Comparison of ENCODE assay signal across 17 mouse cellular contexts in the genomic region with DNA sequence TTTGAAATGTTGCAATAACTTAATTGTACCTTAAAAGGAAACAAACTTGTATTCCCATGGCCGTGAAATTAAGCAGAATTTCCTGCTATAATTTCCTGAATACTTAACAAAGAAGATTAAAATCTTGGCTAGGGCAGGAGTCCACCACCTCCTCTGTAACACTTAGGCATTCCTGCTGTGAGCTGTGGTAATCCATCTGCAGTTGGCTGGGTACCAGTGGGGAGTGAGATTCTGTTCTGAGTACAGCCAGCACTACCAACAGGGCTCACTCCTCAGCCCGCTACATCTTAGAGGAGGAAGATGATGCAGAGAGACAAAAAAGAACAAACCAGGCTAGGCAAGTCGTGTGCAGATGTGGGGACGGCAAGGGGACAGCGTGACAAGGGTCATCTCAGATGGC. TPM values are rescaled to one million over a fixed set of nuclear protein-coding genes. Genes with fewer than 3 reads are reported as not detected.
DNase-seq lines count a peak whose midpoint lies in the region; ATAC-seq and TF ChIP-seq lines count a peak whose summit lies in the region.
"Had no signal": no experiment of that assay in that cellular context is flagged by ENCODE, and none has a peak within 500 bp of the region (broad histone marks: within the 10 kb centered on the region; RNA-seq: fewer than 3 reads in every experiment).

No protein-coding gene starts in this region.

- no peak overlapping the region for H3K4me3 ChIP-seq in left cerebral cortex, adult 2 months
- H3K4me3 ChIP-seq: forebrain, embryonic 15.5 days; heart, adult 2 months; intestine, embryonic 15.5 days; limb, embryonic 15.5 days; megakaryocyte, embryonic 14.5 days had no signal

- peak; percentile 35 to 67 for DNase-seq in frontal cortex, adult 2 months (ENCODE audit: extremely low spot score in 1 of 2, low spot score in 1 of 2)
- DNase-seq in frontal cortex, postnatal 25 days (ENCODE audit: low spot score in 2 of 2): no peak
- peak; percentile 44 to 47 for DNase-seq in left cerebral cortex, adult 18-20 months (ENCODE audit: low spot score in 2 of 2)
- no peak for DNase-seq in left cerebral cortex, adult 2 months (ENCODE audit: extremely low spot score in 1 of 2, low spot score in 2 of 2)
- peak; percentile 65 for DNase-seq in right cerebral cortex, adult 18-20 months
- no peak for DNase-seq in right cerebral cortex, postnatal 25 days
- DNase-seq in embryo, embryonic 10 days (ENCODE audit: low spot score): no peak
- DNase-seq: heart, adult 2 months; heart, postnatal 10 days; kidney, postnatal 25 days; lung, adult 18-20 months; retina, postnatal 1 day had no signal

- H3K27ac ChIP-seq in left cerebral cortex, adult 2 months: no peak overlapping the region
- H3K27ac ChIP-seq: forebrain, embryonic 15.5 days; heart, adult 2 months; intestine, embryonic 15.5 days; limb, embryonic 15.5 days had no signal

- TF ChIP-seq CTCF in left cerebral cortex, adult 2 months (IDR thresholded peaks at IDR 0.05): no peak

- intact Hi-C loops in left cerebral cortex, adult 2 months (cut with DNase I): no loop called here

- no peak for ATAC-seq in granulocyte monocyte progenitor cell, adult 5-6 weeks (replicated peaks; ENCODE audit: poor library complexity, severe bottlenecking)
- ATAC-seq: forebrain, embryonic 15.5 days; intestine, embryonic 15.5 days had no signal

RNA-seq across cellular contexts. Expression of gene Shisa3, which starts 46.9 kb away (rescaled TPM):
- 19.5 and 21.3 TPM in 2 replicates for polyA plus RNA-seq in frontal cortex, adult 2 months (2012; rRNA removed)
- 1 to 10 TPM; 1.1 to 1.2 TPM for total RNA-seq in left cerebral cortex, adult 18-20 months (2021)
- total RNA-seq in left cerebral cortex, adult 2 months (2021): 1 to 10 TPM in 1 of 2 experiments, under 1 TPM in 1; 0.87 to 1.1 TPM
- not detected in 2 replicates for total RNA-seq in granulocyte monocyte progenitor cell, adult 5-6 weeks (2014; fragmentation: Nextera tagmentation)
- not detected in 2 replicates for total RNA-seq in granulocyte monocyte progenitor cell, adult 5-6 weeks (2017)

Comparison
In these comparisons a context has a peak if more than half of its experiments do, and no peak if none do; other contexts are left out.
1. DNase-seq: peak in frontal cortex, adult 2 months (2 of 2), left cerebral cortex, adult 18-20 months (2 of 2) and right cerebral cortex, adult 18-20 months (single experiment); none in frontal cortex, postnatal 25 days (0 of 2), left cerebral cortex, adult 2 months (0 of 2), right cerebral cortex, postnatal 25 days (single experiment) and embryo, embryonic 10 days (single experiment).